8 mouse cellular contexts compared by ENCODE assay signal in the genomic region with DNA sequence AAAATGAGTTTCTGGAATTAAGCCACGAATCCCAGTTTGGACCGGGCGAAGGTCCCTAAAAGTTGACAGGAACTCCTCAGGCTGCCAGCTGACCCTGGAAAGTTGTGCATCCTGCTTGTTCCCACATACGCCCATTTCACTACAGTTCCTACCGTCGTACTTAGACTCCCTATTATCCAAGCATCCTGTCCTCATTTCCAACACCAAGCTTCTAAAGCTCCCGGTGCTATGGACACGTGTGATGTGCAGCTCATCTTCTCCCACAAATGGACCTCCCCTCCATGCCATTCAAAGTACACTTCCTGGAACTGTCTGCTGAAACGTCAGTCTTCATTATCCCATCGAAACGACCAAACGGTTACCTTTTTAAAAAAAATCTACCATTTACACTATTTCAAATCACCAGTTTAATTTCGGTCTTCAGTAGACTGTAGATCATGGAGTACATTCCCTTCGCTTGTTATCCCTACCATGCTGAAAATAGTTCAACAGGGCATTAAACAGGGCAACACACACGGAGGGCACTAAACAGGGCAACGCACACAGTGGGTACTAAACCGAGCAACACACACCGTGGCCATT. TPM values are rescaled to one million over a fixed set of nuclear protein-coding genes. Genes with fewer than 3 reads are reported as not detected.
A peak's percentile ranks its signal among the peaks of the same experiment; 100 is the strongest.
DNase-seq lines count a peak whose midpoint lies in the region; ATAC-seq and TF ChIP-seq lines count a peak whose summit lies in the region.

No protein-coding gene starts in this region.

- no peaks in the 10 kb centered on the region for H3K36me3 ChIP-seq in forebrain, embryonic 11.5 days (ENCODE audit: control insufficient read depth, insufficient read depth, low read length)
- H3K36me3 ChIP-seq in intestine, embryonic 16.5 days (ENCODE audit: control insufficient read depth, insufficient read depth, low read length) = no peaks in the 10 kb centered on the region
- no peaks in the 10 kb centered on the region for H3K36me3 ChIP-seq in stomach, embryonic 14.5 days (ENCODE audit: control insufficient read depth, insufficient read depth, low read length)

- H3K4me1 ChIP-seq in forebrain, embryonic 11.5 days (replicated peaks; ENCODE audit: control insufficient read depth, insufficient read depth, low read length) = no peaks in the 10 kb centered on the region
- H3K4me1 ChIP-seq in intestine, embryonic 16.5 days (ENCODE audit: control insufficient read depth, insufficient read depth, low read length) = peaks cover 9% of the 10 kb centered on the region
- peaks cover 7% of the 10 kb centered on the region for H3K4me1 ChIP-seq in lung, adult 2 months (ENCODE audit: control insufficient read depth, insufficient read depth, low read length)
- peaks cover 6% of the 10 kb centered on the region; the same call in 1 of the 2 replicates for H3K4me1 ChIP-seq in stomach, embryonic 14.5 days (ENCODE audit: control insufficient read depth, insufficient read depth, low read length)

- no peaks in the 10 kb centered on the region for H3K27me3 ChIP-seq in forebrain, embryonic 11.5 days (ENCODE audit: control insufficient read depth, insufficient read depth, low read length)
- no peaks in the 10 kb centered on the region for H3K27me3 ChIP-seq in intestine, embryonic 16.5 days (replicated peaks; ENCODE audit: control insufficient read depth, insufficient read depth, low read length)
- no peaks in the 10 kb centered on the region for H3K27me3 ChIP-seq in stomach, embryonic 14.5 days (ENCODE audit: control insufficient read depth, insufficient read depth, low read length)

- H3K27ac ChIP-seq in forebrain, embryonic 11.5 days (ENCODE audit: low read depth, low read length) = peak overlapping the region; percentile 99
- peak overlapping the region; percentile 98 for H3K27ac ChIP-seq in intestine, embryonic 16.5 days (ENCODE audit: low read length)
- peak overlapping the region; percentile 98 for H3K27ac ChIP-seq in stomach, embryonic 14.5 days (ENCODE audit: low read length)

- H3K9ac ChIP-seq in forebrain, embryonic 11.5 days (ENCODE audit: low read length) = peak overlapping the region; percentile 92
- H3K9ac ChIP-seq in intestine, embryonic 16.5 days (ENCODE audit: low read depth, low read length) = peak overlapping the region; percentile 96
- H3K9ac ChIP-seq in stomach, embryonic 14.5 days (replicated peaks; ENCODE audit: low read depth, low read length) = peak overlapping the region; percentile 90

- WGBS in forebrain, embryonic 11.5 days = 16% methylated on average over 18 of the region's 18 CpGs
- 9% methylated on average over 18 of the region's 18 CpGs for WGBS in intestine, embryonic 16.5 days
- WGBS in lung, adult 2 months = 4% methylated on average over 18 of the region's 18 CpGs
- WGBS in stomach, embryonic 14.5 days = 11% methylated on average over 18 of the region's 18 CpGs

- no peak for TF ChIP-seq CTCF in lung, adult 2 months (IDR thresholded peaks at IDR 0.05; ENCODE audit: insufficient read depth, low read length)

- H3K4me3 ChIP-seq in forebrain, embryonic 11.5 days (ENCODE audit: low read depth, low read length) = peak overlapping the region; percentile 99
- peak overlapping the region; percentile 80 for H3K4me3 ChIP-seq in intestine, embryonic 16.5 days (ENCODE audit: low read length)
- peak overlapping the region; percentile 92 for H3K4me3 ChIP-seq in lung, adult 2 months (replicated peaks; ENCODE audit: extremely low read depth, low read depth, low read length)
- H3K4me3 ChIP-seq in stomach, embryonic 14.5 days (ENCODE audit: low read depth, low read length) = peak overlapping the region; percentile 83

- peak; percentile 29 to 45 for DNase-seq in right cerebral cortex, postnatal 10 days (ENCODE audit: low spot score in 2 of 2)
- DNase-seq in right cerebral cortex, postnatal 25 days = no peak
- DNase-seq in c-Kit-negative CD71-positive TER-119-positive erythroid progenitor cells, embryonic 14.5 days (ENCODE audit: low read depth, low spot score) = peak; percentile 25
- no peak for DNase-seq in forebrain, embryonic 11.5 days (ENCODE audit: low spot score)
- DNase-seq in lung, adult 2 months = no peak

- 0 out of 2 replicates have a peak, but pooled peaks have one; percentile 1 for ATAC-seq in forebrain, embryonic 11.5 days (replicated peaks; ENCODE audit: low FRiP score)
- ATAC-seq in intestine, embryonic 16.5 days = 0 out of 2 replicates have a peak, but pooled peaks have one; percentile 0
- ATAC-seq in stomach, embryonic 14.5 days (ENCODE audit: insufficient number of reproducible peaks, insufficient read depth, low FRiP score, low read depth) = no peak
- no peak for ATAC-seq in inflammation-experienced regulatory T-cells, adult 6 months

- TF ChIP-seq POLR2A in lung, adult 2 months (IDR thresholded peaks at IDR 0.05; ENCODE audit: borderline replicate concordance, extremely low read depth, low read depth, low read length) = no peak

- H3K4me2 ChIP-seq in forebrain, embryonic 11.5 days (ENCODE audit: low read depth, low read length, severe bottlenecking) = peak overlapping the region; percentile 73
- peak overlapping the region; percentile 88 for H3K4me2 ChIP-seq in intestine, embryonic 16.5 days (ENCODE audit: low read depth, low read length)
- peak overlapping the region; percentile 89 for H3K4me2 ChIP-seq in stomach, embryonic 14.5 days (replicated peaks; ENCODE audit: low read depth, low read length)

- no peaks in the 10 kb centered on the region for H3K9me3 ChIP-seq in forebrain, embryonic 11.5 days (ENCODE audit: control insufficient read depth, low read length)
- H3K9me3 ChIP-seq in intestine, embryonic 16.5 days (ENCODE audit: control insufficient read depth, low read length) = 0 out of 2 replicates have a peak, but pooled peaks cover 5% of the 10 kb centered on the region
- H3K9me3 ChIP-seq in stomach, embryonic 14.5 days (ENCODE audit: control insufficient read depth, low read depth, low read length) = no peaks in the 10 kb centered on the region

RNA-seq across cellular contexts. Expression of gene Usp1, which starts 1.5 kb away (rescaled TPM):
- 153 and 173 TPM in 2 replicates for polyA plus RNA-seq in forebrain, embryonic 11.5 days (2014; fragmentation: Nextera tagmentation; extraction: Ambion mirVana)
- polyA plus RNA-seq in intestine, embryonic 16.5 days (2015; fragmentation: Nextera tagmentation; extraction: Ambion mirVana) = 50.4 and 51.2 TPM in 2 replicates
- polyA plus RNA-seq in lung, adult 2 months (2012; rRNA removed) = 43.2 and 139 TPM in 2 replicates
- polyA plus RNA-seq in stomach, embryonic 14.5 days (2014; fragmentation: Nextera tagmentation; extraction: Ambion mirVana) = 115 and 117 TPM in 2 replicates
- 10 to 100 TPM; 13.8 to 23.4 (median 17.3) TPM for polyA plus RNA-seq in inflammation-experienced regulatory T-cells, adult 6 months (2017; shearing (Covaris generic))

Comparison
In these comparisons a context has a peak if more than half of its experiments do, and no peak if none do; other contexts are left out.
1. DNase-seq: peak in right cerebral cortex, postnatal 10 days (2 of 2) and c-Kit-negative CD71-positive TER-119-positive erythroid progenitor cells, embryonic 14.5 days (single experiment); none in right cerebral cortex, postnatal 25 days (single experiment), forebrain, embryonic 11.5 days (single experiment) and lung, adult 2 months (single experiment).
2. ATAC-seq: peak in forebrain, embryonic 11.5 days (single experiment) and intestine, embryonic 16.5 days (single experiment); none in stomach, embryonic 14.5 days (single experiment) and inflammation-experienced regulatory T-cells, adult 6 months (single experiment).
3. Peak in every context shown above with its lines, with median percentiles within 50 percentile points of each other: H3K27ac ChIP-seq, H3K4me2 ChIP-seq, H3K4me3 ChIP-seq and H3K9ac ChIP-seq.